Mouse (Mus musculus): ENCODE data around the gene Slc22a28.
"Not testable (repeated sequence)": the region's sequence is repeated elsewhere in the genome, so short reads cannot be mapped to it uniquely, and the experiment has no call there.

Gene Slc22a28

DNA sequence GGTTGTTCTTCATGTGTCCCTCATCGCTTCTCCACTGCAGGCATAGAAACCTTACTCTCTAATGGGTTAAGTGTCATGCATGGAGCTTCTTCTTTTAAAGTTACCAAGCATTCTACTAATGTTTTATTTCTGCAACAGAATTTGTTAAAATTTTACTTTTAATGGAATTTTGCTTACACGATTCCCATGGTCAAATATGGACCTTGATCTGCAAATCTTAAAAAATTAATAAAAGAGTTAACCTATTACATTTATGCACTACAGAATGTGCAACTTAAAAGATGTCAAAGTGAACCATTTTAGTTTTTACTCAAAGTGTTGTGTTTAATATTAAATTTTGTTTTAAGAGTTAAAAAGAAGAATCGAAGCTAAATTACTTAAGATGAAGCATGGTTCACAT, at the start of gene Slc22a28:
Gene Slc22a28, minus strand, starts transcription at position 102 of the 400 bp plus-strand sequence.
- not testable (repeated sequence) for DNase-seq

DNA sequence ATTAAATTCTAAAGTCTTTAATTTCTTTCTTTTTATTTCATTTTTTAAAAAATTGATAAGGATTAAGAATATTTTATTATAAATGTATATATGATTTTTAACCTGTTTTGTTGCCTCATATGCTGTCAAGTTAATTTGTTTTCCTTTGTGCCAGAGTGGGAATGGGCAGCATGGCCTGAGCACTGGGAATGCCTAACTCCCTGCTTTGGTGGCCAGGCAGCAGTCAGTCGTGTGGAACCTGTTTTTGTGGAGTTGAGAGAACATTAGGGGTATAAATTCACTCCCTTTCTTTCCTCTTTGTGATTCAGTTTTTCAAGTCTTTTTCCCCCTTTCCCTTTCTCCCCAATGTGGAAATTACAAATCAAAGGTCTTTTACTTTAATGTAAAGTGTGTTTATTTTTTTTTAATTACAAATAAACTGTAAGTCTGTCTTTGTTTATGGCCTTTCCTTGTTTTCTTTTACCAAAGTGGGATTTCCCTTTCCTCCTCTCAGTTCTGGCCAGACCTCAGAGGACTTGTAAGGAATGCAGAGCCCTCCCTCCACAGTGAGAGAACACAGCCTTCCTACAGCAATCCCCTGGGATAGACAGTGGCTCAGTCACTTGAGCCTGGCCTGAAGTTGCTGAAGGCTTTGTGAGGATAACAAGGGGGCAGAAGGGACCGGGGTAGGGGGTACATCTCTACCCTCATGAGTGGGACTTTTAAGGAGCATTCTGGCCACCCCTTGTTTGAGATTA, 17.2 kb upstream of the Slc22a28 start:
- no peak for DNase-seq

DNA sequence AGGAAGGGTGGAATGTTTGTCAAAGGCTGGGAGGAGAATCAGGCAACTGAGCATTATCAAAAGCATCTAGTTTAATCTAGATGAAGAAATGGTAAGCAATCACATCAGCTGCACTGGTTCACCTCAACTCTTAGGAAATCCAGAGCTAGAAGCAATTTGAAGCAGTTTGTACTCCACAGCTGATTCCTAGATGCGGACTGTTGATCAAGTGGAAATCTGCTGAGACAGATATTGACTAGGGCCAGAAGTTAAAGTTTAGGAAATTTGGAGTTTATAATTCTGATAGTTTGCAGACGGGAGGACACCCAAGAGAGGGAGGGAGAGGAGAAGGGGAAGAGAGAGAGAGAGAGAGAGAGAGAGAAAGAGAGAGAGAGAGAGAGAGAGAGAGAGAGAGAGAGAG, 10.9 kb upstream of the Slc22a28 start:
- DNase-seq: not testable (repeated sequence)

- DNase-seq: not testable (repeated sequence)
Measured at GRCm38 (mm10) chr19:8134127-8134841, 2.5 kb upstream of the Slc22a28 start.

- peak; percentile 21 for DNase-seq
Measured at GRCm38 (mm10) chr19:8019904-8020349, 111.9 kb downstream of the Slc22a28 start.

- peak; percentile 30 for DNase-seq
Measured at GRCm38 (mm10) chr19:8019329-8019851, 112.4 kb downstream of the Slc22a28 start.

- DNase-seq: not testable (repeated sequence)
Measured at GRCm38 (mm10) chr19:8018535-8018934, 113.2 kb downstream of the Slc22a28 start.

Measured in thymus, postnatal 14 days (tissue).